Mouse (Mus musculus) left cerebral cortex, adult 2 months (tissue): ENCODE measurements at regions not wholly inside any gene's neighbourhood (a gene's known extent, or its start where the extent isn't known, plus 50 kb on each side); places are given as distances from the start of the nearest gene placed in this dataset.
A peak's percentile ranks its signal among the peaks of the same experiment; 100 is the strongest.

Experiments
- DNase-seq, 2 experiments: peaks; one replicate each; pipeline ENCODE4 v3.0.0; 2021 to 2022; ENCODE audit warnings: low spot score in 2 of 2, mixed read lengths in 1 of 2; ENCODE audit errors: extremely low spot score in 1 of 2
- H3K27ac ChIP-seq: fragments of 200-600 bp; 2 replicates; pipeline ENCODE4 v1.8.1; 2022
- H3K4me3 ChIP-seq: fragments of 200-600 bp; 2 replicates; pipeline ENCODE4 v1.8.1; 2022
- CTCF ChIP-seq: fragments of 200-600 bp; IDR thresholded peaks from 2 replicates; pipeline ENCODE4 v1.8.1; 2022; ENCODE audit warnings: antibody characterized with exemption, mild to moderate bottlenecking, moderate library complexity
- intact Hi-C: fragments of 180-260 bp; cut with DNase I; formaldehyde crosslinking; loops from one replicate; pipeline ENCODE4 v1.15.1; 2025

DNA sequence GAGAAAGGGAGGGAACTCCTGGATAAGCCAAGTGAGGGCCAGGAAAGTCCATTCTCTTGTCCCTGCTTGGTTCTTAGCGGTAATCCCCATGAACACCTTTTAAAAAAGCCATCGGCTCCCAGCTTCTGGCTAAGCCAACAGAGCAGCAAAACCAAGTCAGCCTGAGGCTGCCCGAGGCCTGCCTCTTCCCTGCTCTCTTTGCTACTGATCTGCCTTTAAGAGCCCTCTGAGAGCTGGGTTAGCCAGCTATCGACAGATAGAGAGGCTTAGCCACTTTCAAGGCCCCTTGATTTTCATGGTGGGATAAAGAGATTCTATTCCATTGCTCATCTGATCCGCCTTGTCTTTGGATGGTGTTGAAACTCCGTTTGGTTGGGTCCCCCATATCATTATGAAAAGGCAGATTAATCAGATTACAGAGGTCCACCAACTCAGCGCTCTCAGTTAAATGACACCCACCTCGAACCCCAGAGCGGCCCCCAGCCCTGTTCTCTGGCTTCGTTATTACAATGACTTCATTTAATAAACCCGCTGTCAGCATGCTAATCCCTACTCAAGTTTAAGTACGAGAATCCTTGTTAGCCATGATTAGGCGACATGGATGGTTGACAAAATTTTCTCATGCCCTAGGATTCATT, 66.1 kb downstream of the Slc4a3 start:
- intact Hi-C loops, result no loop called here
- no peak for TF ChIP-seq CTCF
- no peak for DNase-seq
- Histone ChIP-seq H3K27ac (no peak overlapping the region), H3K4me3 (no peak overlapping the region)

DNA sequence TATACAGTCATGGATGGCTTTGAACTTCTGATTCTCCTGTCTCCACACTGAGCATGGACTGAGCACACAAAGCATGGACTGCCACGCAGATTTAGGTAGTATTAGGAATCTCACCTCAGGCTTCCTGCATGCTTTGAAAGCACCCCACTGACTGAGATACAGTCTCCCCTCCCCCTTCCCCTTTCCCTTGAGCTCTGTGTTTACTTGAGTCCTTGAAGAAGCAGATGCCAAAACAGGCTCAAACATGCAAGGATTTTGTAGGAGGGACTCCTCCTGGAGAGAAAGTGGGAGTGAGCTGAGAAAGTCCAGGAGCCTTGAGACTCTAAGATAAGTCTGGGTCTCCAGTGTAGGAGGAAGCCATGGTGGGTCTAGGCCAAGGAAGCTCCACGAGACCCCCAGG, 67.1 kb downstream of the Slc4a3 start:
- Histone ChIP-seq H3K4me3 (no peak overlapping the region), H3K27ac (no peak overlapping the region)
- TF ChIP-seq CTCF, result no peak
- no peak for DNase-seq
- intact Hi-C loops, result no loop called here

DNA sequence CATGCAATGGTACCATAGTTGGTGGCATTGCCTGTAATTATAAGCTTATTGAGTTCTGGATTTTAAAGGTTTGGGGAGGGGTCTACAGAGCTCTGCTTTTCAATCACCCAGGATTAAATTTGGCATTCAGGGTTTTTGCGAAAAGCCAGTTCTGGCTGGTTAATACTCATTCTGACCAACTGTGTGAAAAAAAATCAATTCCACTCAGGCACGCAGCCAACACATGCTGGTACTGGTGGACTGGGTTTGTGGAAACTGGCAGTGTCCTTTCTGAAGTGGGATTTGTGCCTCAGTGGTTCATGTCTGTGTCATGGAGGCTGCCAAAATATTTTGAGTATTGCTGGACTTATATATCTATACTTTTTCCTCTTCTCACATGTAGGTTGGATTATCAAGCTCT, 70.9 kb downstream of the Slc4a3 start:
- H3K4me3 ChIP-seq, result no peak overlapping the region
- DNase-seq, result no peak
- intact Hi-C loops, result no loop called here
- TF ChIP-seq CTCF, result no peak
- H3K27ac ChIP-seq, result no peak overlapping the region

DNA sequence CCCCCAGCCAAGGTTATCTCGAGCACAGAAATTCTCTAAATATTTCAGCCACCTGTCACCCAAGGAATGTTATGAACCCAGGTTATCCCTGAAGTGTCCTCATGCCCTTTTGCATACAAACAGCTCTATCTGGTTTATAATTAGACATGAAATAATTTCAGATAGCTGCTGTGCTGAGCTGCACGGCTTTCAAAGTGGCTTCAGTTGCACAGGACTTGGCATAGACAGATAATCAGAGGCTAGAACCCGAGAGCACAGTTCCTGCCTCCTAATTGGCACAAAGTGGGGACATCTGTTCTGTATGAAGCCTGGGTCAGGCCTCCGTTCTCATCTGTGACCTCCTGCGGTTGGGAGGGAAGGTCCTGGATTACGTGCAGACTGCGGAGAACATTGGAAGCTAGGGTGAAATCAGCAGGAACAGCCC, 72.3 kb downstream of the Slc4a3 start:
- TF ChIP-seq CTCF, result no peak
- intact Hi-C loops, result no loop called here
- Histone ChIP-seq H3K27ac (no peak overlapping the region), H3K4me3 (no peak overlapping the region)
- DNase-seq, result no peak

DNA sequence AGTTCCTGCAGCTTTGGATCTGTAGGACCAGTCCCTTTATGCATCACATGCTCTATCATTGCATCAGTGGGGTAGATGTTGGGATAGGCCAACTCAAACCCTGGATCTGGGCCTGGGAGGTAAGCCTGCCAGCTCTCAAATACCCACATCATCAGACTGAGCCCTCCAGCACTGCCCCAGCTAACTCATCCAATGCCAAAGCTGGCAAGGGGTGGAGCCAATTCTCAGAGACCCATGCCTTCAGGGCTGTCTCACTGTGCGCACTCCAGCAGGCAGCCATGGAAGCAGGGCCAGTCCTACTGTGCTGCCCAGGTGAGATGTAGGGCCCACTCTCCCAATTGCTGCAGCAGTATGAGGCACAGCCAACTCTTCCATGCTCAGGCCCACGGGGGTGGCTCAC, 84.2 kb downstream of the Slc4a3 start:
- no peak for DNase-seq
- no peak overlapping the region for H3K4me3 ChIP-seq
- H3K27ac ChIP-seq, result no peak overlapping the region
- TF ChIP-seq CTCF, result no peak
- intact Hi-C loops, result no loop called here

DNA sequence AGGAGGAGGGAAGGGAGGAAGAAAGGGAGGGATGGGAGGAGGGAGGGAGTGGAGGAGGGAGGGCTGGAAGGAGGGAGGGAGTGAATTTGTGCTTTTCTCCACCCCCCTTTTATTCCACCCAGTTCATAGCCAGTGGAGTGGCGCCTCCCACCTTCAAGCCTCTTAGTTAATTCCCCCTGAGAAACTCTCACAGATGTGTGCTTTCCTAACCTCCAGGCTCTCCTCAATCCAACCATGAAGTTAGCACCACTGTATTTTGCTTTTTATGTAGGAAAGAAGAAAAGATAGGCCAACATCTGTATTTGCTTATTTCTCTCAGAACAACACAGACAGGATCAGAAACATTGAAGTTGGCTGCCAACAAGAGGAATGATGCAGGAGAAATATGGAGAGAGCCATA, 85.7 kb downstream of the Slc4a3 start:
- intact Hi-C loops, result no loop called here
- Histone ChIP-seq H3K4me3 (no peak overlapping the region), H3K27ac (no peak overlapping the region)
- no peak for DNase-seq
- no peak for TF ChIP-seq CTCF

DNA sequence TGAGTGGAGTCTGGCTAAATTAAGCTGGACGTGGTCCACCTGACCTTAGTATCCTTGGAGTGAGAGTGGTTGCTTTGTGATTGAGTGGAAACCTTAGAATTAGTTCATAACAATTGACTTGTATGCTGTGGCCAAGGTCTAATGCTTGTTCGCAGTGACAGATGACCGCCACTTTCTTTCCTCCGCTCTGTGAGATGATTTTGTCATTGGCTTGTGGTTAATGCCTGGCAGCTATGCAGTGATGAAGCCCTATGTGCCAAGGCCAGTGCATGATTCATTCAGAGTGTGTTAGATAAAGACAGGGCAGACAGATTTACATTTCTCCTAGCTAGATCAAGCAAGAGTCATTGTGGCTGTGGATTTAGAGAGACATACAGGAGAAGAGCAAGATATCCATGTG, 89.5 kb downstream of the Slc4a3 start:
- TF ChIP-seq CTCF, result no peak
- no peak overlapping the region for H3K4me3 ChIP-seq
- intact Hi-C loops, result no loop called here

DNA sequence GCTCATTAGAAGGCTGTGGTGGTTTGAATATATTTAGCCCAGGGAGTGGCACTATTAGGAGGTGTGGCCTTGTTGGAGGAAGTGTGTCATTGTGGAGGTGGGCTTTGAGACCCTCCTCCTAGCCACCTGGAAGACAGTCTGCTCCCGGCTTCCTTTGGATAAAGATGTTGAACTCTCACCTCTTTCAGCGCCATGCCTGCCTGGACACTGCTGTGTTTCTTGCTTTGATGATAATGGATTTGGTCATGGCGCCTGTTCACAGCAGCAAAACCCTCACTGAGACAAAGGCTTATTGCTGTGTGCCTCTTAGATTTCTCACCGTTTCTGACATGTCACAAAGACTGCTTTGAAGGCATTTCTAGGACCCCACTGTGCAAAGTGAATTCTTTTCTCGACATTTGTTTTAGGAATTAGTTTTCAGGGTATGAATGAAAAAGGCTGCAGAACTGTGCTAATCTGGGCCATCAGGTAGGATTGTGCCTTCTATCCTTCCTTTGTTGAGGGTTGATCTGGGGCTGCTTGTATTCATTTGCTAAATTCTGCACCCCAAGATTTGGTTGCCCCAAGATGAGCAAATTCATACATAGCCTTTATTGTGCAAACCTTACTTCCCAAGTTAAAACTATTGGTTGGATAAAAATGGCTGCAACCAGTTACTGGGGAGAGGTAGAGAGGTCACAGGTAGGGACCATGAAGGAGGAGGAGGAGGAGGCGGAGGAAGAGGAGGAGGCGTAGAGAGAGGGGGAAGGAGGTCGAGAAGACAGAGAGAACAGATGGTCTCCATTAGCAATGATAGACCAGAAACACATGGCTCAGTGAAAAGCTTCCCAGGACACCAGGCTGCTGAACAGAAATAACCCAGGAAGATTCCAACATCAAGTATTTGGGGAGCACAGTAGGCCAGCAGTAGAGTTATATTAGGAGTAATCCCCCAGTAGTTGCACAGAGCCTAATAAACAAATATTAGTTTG, 93.2 kb downstream of the Slc4a3 start:
- DNase-seq, result no peak
- Histone ChIP-seq H3K27ac (no peak overlapping the region), H3K4me3 (no peak overlapping the region)
- no peak for TF ChIP-seq CTCF
- intact Hi-C loops, result no loop called here

More for the DNA sequence above, 89.5 kb downstream of the Slc4a3 start:
- H3K27ac ChIP-seq, result no peak overlapping the region
- DNase-seq, result no peak

DNA sequence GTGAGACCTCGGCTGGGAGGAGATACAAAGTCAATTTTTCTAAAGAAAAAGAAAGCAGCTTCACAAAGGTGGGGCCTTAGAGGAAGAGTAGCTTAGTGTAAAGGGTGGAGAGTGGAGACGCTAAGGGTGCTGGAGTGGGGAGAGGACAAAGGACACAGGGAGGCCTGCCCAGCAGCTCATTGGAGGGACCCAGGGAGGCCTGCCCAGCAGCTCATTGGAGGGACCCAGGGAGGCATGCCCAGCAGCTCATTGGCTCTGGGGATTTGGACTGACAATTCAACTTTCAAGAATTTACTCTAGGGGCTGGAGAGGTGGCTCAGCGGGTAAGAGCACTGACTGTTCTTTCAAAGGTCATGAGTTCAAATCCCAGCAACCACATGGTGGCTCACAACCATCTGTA, 96.4 kb downstream of the Slc4a3 start:
- Histone ChIP-seq H3K4me3 (no peak overlapping the region), H3K27ac (no peak overlapping the region)
- intact Hi-C loops, result no loop called here
- no peak for TF ChIP-seq CTCF
- no peak for DNase-seq

DNA sequence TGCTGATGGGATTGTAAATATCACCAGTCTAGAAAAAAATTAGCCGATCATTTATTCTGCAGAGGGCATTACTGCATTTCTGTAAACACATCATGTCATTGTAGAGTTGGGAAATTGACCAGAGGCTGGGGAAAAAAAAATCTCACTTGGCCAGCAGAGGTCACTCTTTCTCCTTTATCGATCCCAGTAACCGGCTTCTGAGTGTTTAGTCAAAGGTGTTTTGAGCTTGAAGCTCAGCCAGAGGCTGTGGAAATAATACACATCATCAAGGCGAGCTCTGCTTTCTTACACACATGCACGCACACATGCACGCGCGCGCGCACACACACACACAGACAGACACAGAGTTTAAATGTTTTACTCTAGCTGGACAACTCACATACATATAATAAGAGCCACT, 106.5 kb downstream of the Slc4a3 start:
- peak; percentile 71 for TF ChIP-seq CTCF
- DNase-seq, result peak; percentile 69 to 79
- H3K4me3 ChIP-seq, result no peak overlapping the region
- intact Hi-C loops, result loop anchor here (2.0 to 10.0 kb wide), 4 partner anchors 274 to 1932 kb away; no protein-coding TSS in a partner anchor
- no peak overlapping the region for H3K27ac ChIP-seq

DNA sequence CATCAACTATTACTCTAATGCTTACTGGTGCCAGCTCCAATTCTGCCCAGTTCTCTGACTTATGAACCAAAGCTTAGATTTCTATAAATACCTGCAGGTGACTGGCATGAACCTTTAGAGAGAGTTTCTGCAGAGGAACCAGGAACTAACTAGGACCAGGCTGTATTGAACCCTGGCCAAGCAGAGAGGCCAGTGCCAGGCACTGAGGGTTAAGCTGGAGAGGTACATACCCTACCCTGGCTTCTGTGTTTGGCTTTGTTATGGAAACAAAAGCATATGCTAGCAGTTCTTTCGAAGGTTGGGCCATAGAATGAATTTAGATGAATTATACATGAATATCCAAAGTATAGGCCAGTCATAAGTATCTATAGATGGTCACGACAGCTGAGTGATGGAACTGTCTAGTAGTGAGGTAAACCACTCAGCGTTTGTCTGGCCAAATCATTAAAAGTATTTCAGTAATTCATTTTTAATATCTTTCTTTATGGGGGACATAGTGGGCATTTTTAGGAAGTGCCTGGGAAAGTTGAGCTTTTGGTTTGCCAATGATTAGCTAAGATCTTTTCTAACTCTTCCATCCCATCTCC, 107.0 kb downstream of the Slc4a3 start:
- no peak overlapping the region for H3K4me3 ChIP-seq
- intact Hi-C loops, result loop anchor here (1.0 to 10.0 kb wide), 5 partner anchors 274 to 1932 kb away; no protein-coding TSS in a partner anchor

DNA sequence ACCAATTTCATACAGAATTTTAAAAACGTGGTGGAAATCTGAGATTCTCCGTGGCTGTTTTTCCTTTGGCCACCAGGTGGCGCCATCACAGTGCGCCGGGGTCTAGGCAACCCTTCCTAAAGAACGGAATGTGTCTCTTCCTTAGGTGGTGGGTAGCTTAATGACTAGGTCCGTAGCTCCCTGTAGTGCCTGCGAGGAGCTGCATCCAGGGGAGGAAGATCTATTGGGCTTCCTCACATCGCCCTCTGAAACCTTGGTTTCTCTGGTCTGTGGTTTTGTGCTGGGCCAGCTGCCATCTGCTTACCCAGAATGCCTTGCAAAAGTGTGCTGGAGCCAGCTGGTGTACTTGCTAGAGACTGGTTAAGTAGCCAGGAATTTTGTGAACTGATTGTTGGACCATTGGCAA, 107.6 kb downstream of the Slc4a3 start:
- intact Hi-C loops, result loop anchor here (1.0 to 10.0 kb wide), 5 partner anchors 273 to 1931 kb away; no protein-coding TSS in a partner anchor
- Histone ChIP-seq H3K27ac (no peak overlapping the region; the same call in 1 of the 2 replicates), H3K4me3 (0 out of 2 replicates have a peak overlapping the region, but pooled peaks have one; percentile 19)
- DNase-seq, result peak; percentile 70 to 76
- peak; percentile 92 for TF ChIP-seq CTCF

More for the DNA sequence above, 107.0 kb downstream of the Slc4a3 start:
- TF ChIP-seq CTCF, result no peak
- no peak overlapping the region for H3K27ac ChIP-seq
- no peak for DNase-seq
